Mouse (Mus musculus): Measurements from ENCODE around the gene Tceal7.

Tceal7 gene

GRCm38 (mm10) chrX:136245521-136246071 is 31.0 kb downstream of the Tceal7 start:
- DNase-seq (ENCODE audit: low read depth, low spot score) = peak; percentile 80

- DNase-seq (ENCODE audit: low read depth, low spot score) = no peak
These were observed 34.2 kb downstream of the Tceal7 start for GRCm38 (mm10) chrX:136248811-136249210.

- DNase-seq (ENCODE audit: low read depth, low spot score) = no peak
These were observed 35.1 kb downstream of the Tceal7 start for GRCm38 (mm10) chrX:136249671-136250070.

- no peak for DNase-seq (ENCODE audit: low read depth, low spot score)
These were observed 37.6 kb downstream of the Tceal7 start for GRCm38 (mm10) chrX:136252023-136252729.

- no peak for DNase-seq (ENCODE audit: low read depth, low spot score)
These were observed 53.1 kb downstream of the Tceal7 start for GRCm38 (mm10) chrX:136267720-136268119.

GRCm38 (mm10) chrX:136268173-136268572 is 53.6 kb downstream of the Tceal7 start:
- no peak for DNase-seq (ENCODE audit: low read depth, low spot score)

GRCm38 (mm10) chrX:136269743-136270392 is 55.3 kb downstream of the Tceal7 start, which contains the start of gene Bex3:
Bex3 (plus strand) TSS chrX:136270253.
- peak; percentile 46 for DNase-seq (ENCODE audit: low read depth, low spot score)

- DNase-seq (ENCODE audit: low read depth, low spot score) = peak; percentile 64
These were observed 56.0 kb downstream of the Tceal7 start for GRCm38 (mm10) chrX:136270393-136271111.

GRCm38 (mm10) chrX:136274542-136274941 is 60.0 kb downstream of the Tceal7 start:
- DNase-seq (ENCODE audit: low read depth, low spot score) = no peak

GRCm38 (mm10) chrX:136275386-136275785 is 60.8 kb downstream of the Tceal7 start:
- DNase-seq (ENCODE audit: low read depth, low spot score) = no peak
